Mouse (Mus musculus) olfactory bulb, adult 2 months (tissue): ENCODE results near the gene Ergic1. TPM values are rescaled to one million over a fixed set of nuclear protein-coding genes. Genes with fewer than 3 reads are reported as not detected.

Experiments
- H3K27ac ChIP-seq: fragments of 200-500 bp; 2 replicates; pipeline ENCODE4 v1.5.1; 2012; ENCODE audit warnings: low read depth, low read length; ENCODE audit not compliant: insufficient read depth
- H3K4me1 ChIP-seq: fragments of 200-500 bp; 2 replicates; pipeline ENCODE4 v1.6.1; 2012; ENCODE audit warnings: low read length; ENCODE audit not compliant: control insufficient read depth, insufficient read depth
- H3K4me3 ChIP-seq: fragments of 200-500 bp; 2 replicates; pipeline ENCODE4 v1.5.1; 2012; ENCODE audit warnings: mild to moderate bottlenecking, low read depth, low read length, moderate library complexity; ENCODE audit not compliant: insufficient read depth
- CTCF ChIP-seq: fragments of 200-500 bp; IDR thresholded peaks from 2 replicates; pipeline ENCODE4 v1.5.1; 2012; ENCODE audit warnings: low read depth, mild to moderate bottlenecking, low read length, moderate library complexity; ENCODE audit not compliant: insufficient read depth
- POLR2A ChIP-seq: fragments of 200-500 bp; IDR thresholded peaks from 2 replicates; pipeline ENCODE4 v1.6.1; 2012; ENCODE audit warnings: mild to moderate bottlenecking, low read depth, low read length, moderate library complexity; ENCODE audit not compliant: insufficient read depth
- WGBS: fragments of 180-500 bp; shearing (Covaris S2); methylation state at CpG from one replicate; pipeline ENCODE4 v1.1.7; 2018; 5-methylcytosine and 5-hydroxymethylcytosine counted together
- polyA plus RNA-seq: library from polyadenylated mRNA; stranded (reverse); fragments of >200 nt; gene quantifications from 2 replicates; pipeline ENCODE4 v1.2.4, GENCODE M21; 2012; ENCODE audit warnings: low replicate concordance; ENCODE audit not compliant: missing spikeins, insufficient read depth, insufficient read length

Ergic1 gene
- polyA plus RNA-seq, 1 experiment, result not detected

- H3K27ac ChIP-seq, result no peak overlapping the region
- TF ChIP-seq CTCF, result no peak
- TF ChIP-seq POLR2A, result no peak
- peaks cover 17% of the 10 kb centered on the region for H3K4me1 ChIP-seq
- no peak overlapping the region for H3K4me3 ChIP-seq
Measured at GRCm38 (mm10) chr17:26524316-26524715, 37.0 kb upstream of the Ergic1 start.

GRCm38 (mm10) chr17:26524801-26525200, 36.5 kb upstream of the Ergic1 start:
- no peak overlapping the region for H3K27ac ChIP-seq
- TF ChIP-seq CTCF (no peak), POLR2A (no peak)
- WGBS, result 63% methylated on average over 4 of the region's 4 CpGs
- H3K4me1 ChIP-seq, result peaks cover 22% of the 10 kb centered on the region
- H3K4me3 ChIP-seq, result no peak overlapping the region

GRCm38 (mm10) chr17:26525316-26525715, 36.0 kb upstream of the Ergic1 start:
- Histone ChIP-seq H3K27ac (no peak overlapping the region), H3K4me3 (no peak overlapping the region), H3K4me1 (peaks cover 27% of the 10 kb centered on the region)
- TF ChIP-seq POLR2A (no peak), CTCF (no peak)
- 27% methylated on average over 7 of the region's 7 CpGs for WGBS

GRCm38 (mm10) chr17:26527291-26527690, 34.0 kb upstream of the Ergic1 start:
- TF ChIP-seq CTCF, result no peak
- no peak for TF ChIP-seq POLR2A
- WGBS, result 97% methylated on average over 9 of the region's 9 CpGs
- Histone ChIP-seq H3K4me1 (peaks cover 38% of the 10 kb centered on the region), H3K27ac (no peak overlapping the region), H3K4me3 (no peak overlapping the region)

GRCm38 (mm10) chr17:26528751-26529150, 32.5 kb upstream of the Ergic1 start:
- no peak for TF ChIP-seq CTCF
- no peak for TF ChIP-seq POLR2A
- Histone ChIP-seq H3K27ac (no peak overlapping the region), H3K4me3 (no peak overlapping the region), H3K4me1 (peaks cover 50% of the 10 kb centered on the region)
- 69% methylated on average over 6 of the region's 6 CpGs for WGBS

- Histone ChIP-seq H3K27ac (peak overlapping the region; percentile 39; the same call in 1 of the 2 replicates), H3K4me1 (peaks cover 52% of the 10 kb centered on the region), H3K4me3 (no peak overlapping the region)
- WGBS, result 79% methylated on average over 5 of the region's 5 CpGs
- no peak for TF ChIP-seq POLR2A
- TF ChIP-seq CTCF, result no peak
Measured at GRCm38 (mm10) chr17:26529791-26530241, 31.5 kb upstream of the Ergic1 start.

GRCm38 (mm10) chr17:26530590-26531081, 30.7 kb upstream of the Ergic1 start:
- Histone ChIP-seq H3K27ac (peak overlapping the region; percentile 49), H3K4me1 (peaks cover 47% of the 10 kb centered on the region), H3K4me3 (no peak overlapping the region)
- 23% methylated on average over 3 of the region's 3 CpGs for WGBS
- TF ChIP-seq CTCF (no peak), POLR2A (no peak)

GRCm38 (mm10) chr17:26531395-26532027, 29.8 kb upstream of the Ergic1 start:
- Histone ChIP-seq H3K27ac (0 out of 2 replicates have a peak overlapping the region, but pooled peaks have one; percentile 49), H3K4me3 (no peak overlapping the region), H3K4me1 (peaks cover 47% of the 10 kb centered on the region)
- WGBS, result 88% methylated on average over 7 of the region's 7 CpGs
- no peak for TF ChIP-seq CTCF
- no peak for TF ChIP-seq POLR2A

- Histone ChIP-seq H3K4me1 (peaks cover 47% of the 10 kb centered on the region), H3K27ac (no peak overlapping the region), H3K4me3 (no peak overlapping the region)
- TF ChIP-seq CTCF (no peak), POLR2A (no peak)
- WGBS, result 61% methylated on average over 4 of the region's 4 CpGs
Measured at GRCm38 (mm10) chr17:26532476-26533045, 28.7 kb upstream of the Ergic1 start.
